Mouse (Mus musculus) bone marrow macrophage, adult 2 months (primary cell): ENCODE measurements around the gene Bbs1.
A peak's percentile ranks its signal among the peaks of the same experiment; 100 is the strongest.

Experiments used
- CTCF ChIP-seq: IDR thresholded peaks from 2 replicates; pipeline ENCODE4 v1.5.1; 2012; ENCODE audit warnings: low read depth, mild to moderate bottlenecking, low read length, moderate library complexity
- POLR2A ChIP-seq: IDR thresholded peaks from 2 replicates; pipeline ENCODE4 v1.6.1; 2012; ENCODE audit warnings: mild to moderate bottlenecking, low read depth, low read length, borderline replicate concordance

GRCm38 (mm10) chr19:4927904-4928531 lies 21.6 kb upstream of the Bbs1 start, which contains the start of gene Dpp3:
- TF ChIP-seq POLR2A (peak; percentile 64), CTCF (no peak)
